Mouse (Mus musculus) kidney, adult 2 months (tissue): ENCODE measurements around the gene Arfgef2.

Experiments
- CTCF ChIP-seq: fragments of 200-500 bp; conservative IDR thresholded peaks from 2 replicates; pipeline ENCODE4 v1.5.1; 2011; ENCODE audit warnings: low read depth, mild to moderate bottlenecking, control low read depth, low read length, moderate library complexity, mixed read lengths; ENCODE audit not compliant: insufficient read depth, insufficient read length
- POLR2A ChIP-seq: fragments of 200-500 bp; IDR thresholded peaks from one replicate; pipeline ENCODE4 v1.6.1; 2011; ENCODE audit warnings: low read depth, low read length, control low read depth

GRCm38 (mm10) chr2:166801436-166801835 lies 4.0 kb upstream of the Arfgef2 start:
- TF ChIP-seq POLR2A: no peak
- TF ChIP-seq CTCF: no peak
